Mouse (Mus musculus) neural tube, embryonic 12.5 days (tissue): Measurements from ENCODE around the gene Olfr450. TPM values are rescaled to one million over a fixed set of nuclear protein-coding genes. Genes with fewer than 3 reads are reported as not detected.

Experiments used
- ATAC-seq: fragments of 200-750 bp; cut with Nextera tagmentation; 2 replicates; pipeline ENCODE4 v1.8.0; 2017; ENCODE audit warnings: low read depth, mild to moderate bottlenecking, moderate TSS enrichment, moderate library complexity; ENCODE audit not compliant: low FRiP score
- H3K27ac ChIP-seq: fragments of 300-500 bp; sonication (generic); 2 replicates; pipeline ENCODE4 v1.5.1; 2016
- H3K27me3 ChIP-seq: fragments of 300-500 bp; sonication (generic); replicated peaks from 2 replicates; pipeline ENCODE4 v1.6.1; 2016; ENCODE audit warnings: mild to moderate bottlenecking
- H3K36me3 ChIP-seq: fragments of 300-500 bp; sonication (generic); 2 replicates; pipeline ENCODE4 v1.6.1; 2016; ENCODE audit warnings: mild to moderate bottlenecking
- H3K4me1 ChIP-seq: fragments of 300-500 bp; sonication (generic); 2 replicates; pipeline ENCODE4 v1.6.1; 2016
- H3K4me2 ChIP-seq: fragments of 300-500 bp; sonication (generic); replicated peaks from 2 replicates; pipeline ENCODE4 v1.6.1; 2016; ENCODE audit warnings: mild to moderate bottlenecking
- H3K4me3 ChIP-seq: fragments of 300-500 bp; sonication (generic); 2 replicates; pipeline ENCODE4 v1.5.1; 2016
- H3K9ac ChIP-seq: fragments of 300-500 bp; sonication (generic); 2 replicates; pipeline ENCODE4 v1.6.1; 2016; ENCODE audit warnings: mild to moderate bottlenecking
- H3K9me3 ChIP-seq: fragments of 300-500 bp; sonication (generic); 2 replicates; pipeline ENCODE4 v1.6.1; 2016; ENCODE audit warnings: mild to moderate bottlenecking
- WGBS: fragments of 180-500 bp; shearing (Covaris S2); methylation state at CpG from one replicate; pipeline ENCODE4 v1.1.7; 2016; 5-methylcytosine and 5-hydroxymethylcytosine counted together
- polyA plus RNA-seq: library from polyadenylated mRNA; unstranded; fragments of >200 nt; fragmentation: Nextera tagmentation; extraction: Ambion mirVana; gene quantifications from 2 replicates; pipeline ENCODE4 v1.2.1, GENCODE M21; 2016

The Olfr450 gene
- polyA plus RNA-seq, result not detected in 2 replicates

- Histone ChIP-seq H3K9ac (no peak within 1 kb of the TSS), H3K4me1 (no peaks in the 10 kb centered on the region), H3K9me3 (no peaks in the 10 kb centered on the region), H3K4me3 (no peak within 1 kb of the TSS), H3K4me2 (no peak within 1 kb of the TSS), H3K36me3 (no peaks in the 10 kb centered on the region), H3K27ac (no peak within 1 kb of the TSS), H3K27me3 (no peaks in the 10 kb centered on the region)
- WGBS, result 85% methylated on average over 1 of the region's 1 CpGs
- no peak for ATAC-seq
These were observed at the start of gene Olfr450 for GRCm38 (mm10) chr6:42811639-42812038. Gene Olfr450 (plus strand): TSS chr6:42811939.

- WGBS, result 92% methylated on average over 1 of the region's 1 CpGs
These were observed 34.7 kb upstream of the Olfr450 start for GRCm38 (mm10) chr6:42777066-42777465.

GRCm38 (mm10) chr6:42784793-42785192 is 26.9 kb upstream of the Olfr450 start, which contains the start of gene Olfr452:
Gene Olfr452 (plus strand): TSS chr6:42785093.
- H3K4me2 ChIP-seq, result no peak within 1 kb of the TSS
- no peak within 1 kb of the TSS for H3K9ac ChIP-seq
- H3K4me3 ChIP-seq, result no peak within 1 kb of the TSS
- no peaks in the 10 kb centered on the region for H3K4me1 ChIP-seq
- no peaks in the 10 kb centered on the region for H3K27me3 ChIP-seq
- H3K36me3 ChIP-seq, result no peaks in the 10 kb centered on the region
- no peak for ATAC-seq
- no peak within 1 kb of the TSS for H3K27ac ChIP-seq
- no peaks in the 10 kb centered on the region for H3K9me3 ChIP-seq

More at GRCm38 (mm10) chr6:42777066-42777465, 34.7 kb upstream of the Olfr450 start:
- Histone ChIP-seq H3K4me2 (no peak overlapping the region), H3K27ac (no peak overlapping the region), H3K4me3 (no peak overlapping the region), H3K36me3 (no peaks in the 10 kb centered on the region), H3K9ac (no peak overlapping the region), H3K9me3 (no peaks in the 10 kb centered on the region), H3K27me3 (no peaks in the 10 kb centered on the region), H3K4me1 (no peaks in the 10 kb centered on the region)
- no peak for ATAC-seq

- Histone ChIP-seq H3K9me3 (no peaks in the 10 kb centered on the region), H3K4me1 (no peaks in the 10 kb centered on the region)
- ATAC-seq, result peak; percentile 66
These were observed 21.3 kb upstream of the Olfr450 start for GRCm38 (mm10) chr6:42790247-42790948.

GRCm38 (mm10) chr6:42790949-42791556 is 20.7 kb upstream of the Olfr450 start:
- ATAC-seq, result no peak
- no peak overlapping the region for H3K27ac ChIP-seq
- no peaks in the 10 kb centered on the region for H3K9me3 ChIP-seq
- no peaks in the 10 kb centered on the region for H3K4me1 ChIP-seq
- H3K4me2 ChIP-seq, result no peak overlapping the region
- H3K9ac ChIP-seq, result no peak overlapping the region
- H3K4me3 ChIP-seq, result no peak overlapping the region
- H3K36me3 ChIP-seq, result no peaks in the 10 kb centered on the region
- H3K27me3 ChIP-seq, result no peaks in the 10 kb centered on the region
- WGBS, result 78% methylated on average over 9 of the region's 9 CpGs

More at GRCm38 (mm10) chr6:42790247-42790948, 21.3 kb upstream of the Olfr450 start:
- Histone ChIP-seq H3K36me3 (no peaks in the 10 kb centered on the region), H3K4me2 (no peak overlapping the region), H3K4me3 (no peak overlapping the region), H3K9ac (no peak overlapping the region), H3K27ac (no peak overlapping the region), H3K27me3 (no peaks in the 10 kb centered on the region)
- WGBS, result 46% methylated on average over 4 of the region's 4 CpGs

GRCm38 (mm10) chr6:42794982-42795381 is 16.8 kb upstream of the Olfr450 start:
- Histone ChIP-seq H3K36me3 (no peaks in the 10 kb centered on the region), H3K9ac (no peak overlapping the region), H3K4me3 (no peak overlapping the region), H3K27me3 (no peaks in the 10 kb centered on the region), H3K9me3 (no peaks in the 10 kb centered on the region), H3K4me2 (no peak overlapping the region), H3K27ac (no peak overlapping the region), H3K4me1 (no peaks in the 10 kb centered on the region)
- 95% methylated on average over 3 of the region's 3 CpGs for WGBS
- ATAC-seq, result no peak

- H3K4me1 ChIP-seq, result no peaks in the 10 kb centered on the region
- no peak within 1 kb of the TSS for H3K4me2 ChIP-seq
- H3K27ac ChIP-seq, result no peak within 1 kb of the TSS
- H3K9me3 ChIP-seq, result no peaks in the 10 kb centered on the region
- no peaks in the 10 kb centered on the region for H3K27me3 ChIP-seq
- no peaks in the 10 kb centered on the region for H3K36me3 ChIP-seq
- H3K4me3 ChIP-seq, result no peak within 1 kb of the TSS
- no peak for ATAC-seq
- no peak within 1 kb of the TSS for H3K9ac ChIP-seq
These were observed 22.3 kb downstream of the Olfr450 start, which contains the start of gene Olfr449 for GRCm38 (mm10) chr6:42834084-42834483. Gene Olfr449 (plus strand): TSS chr6:42834384.

- H3K4me3 ChIP-seq, result no peak overlapping the region
- ATAC-seq, result peak; percentile 70; the same call in 1 of the 2 replicates
- H3K27me3 ChIP-seq, result no peaks in the 10 kb centered on the region
- H3K4me1 ChIP-seq, result no peaks in the 10 kb centered on the region
- no peak overlapping the region for H3K27ac ChIP-seq
- WGBS, result 17% methylated on average over 4 of the region's 4 CpGs
- H3K9me3 ChIP-seq, result no peaks in the 10 kb centered on the region
- no peak overlapping the region for H3K4me2 ChIP-seq
- no peaks in the 10 kb centered on the region for H3K36me3 ChIP-seq
- no peak overlapping the region for H3K9ac ChIP-seq
These were observed 48.6 kb downstream of the Olfr450 start for GRCm38 (mm10) chr6:42860222-42860819.

Other genes with a start within 250 kb of the Olfr450 start
- not detected in 2 replicates for gene Tcaf3, start 214.2 kb upstream of the Olfr450 start, polyA plus RNA-seq
- gene Tcaf2, start 166.7 kb upstream of the Olfr450 start, polyA plus RNA-seq, result 3.5 and 4.5 TPM in 2 replicates
- gene Tcaf1, start 101.9 kb upstream of the Olfr450 start, polyA plus RNA-seq, result 182 and 184 TPM in 2 replicates
- not detected in 2 replicates for gene Olfr453, start 72.6 kb upstream of the Olfr450 start, polyA plus RNA-seq
- gene Olfr38, start 55.5 kb upstream of the Olfr450 start, polyA plus RNA-seq, result not detected in 2 replicates
- gene Olfr452, start 26.8 kb upstream of the Olfr450 start, polyA plus RNA-seq, result not detected in 2 replicates
- gene Olfr449, start 22.4 kb downstream of the Olfr450 start, polyA plus RNA-seq, result not detected in 2 replicates
- not detected in 2 replicates for gene Olfr448, start 78.5 kb downstream of the Olfr450 start, polyA plus RNA-seq
- gene Olfr447, start 96.9 kb downstream of the Olfr450 start, polyA plus RNA-seq, result not detected in 2 replicates
- not detected in 2 replicates for gene Olfr446, start 109.4 kb downstream of the Olfr450 start, polyA plus RNA-seq
- gene Olfr444, start 137.1 kb downstream of the Olfr450 start, polyA plus RNA-seq, result not detected in 2 replicates